Mouse (Mus musculus) embryo, embryonic 9.5 days (tissue): ENCODE measurements at regions not wholly inside any gene's neighbourhood (a gene's known extent, or its start where the extent isn't known, plus 50 kb on each side); places are given as distances from the start of the nearest gene placed in this dataset.

ENCODE experiments used
- DNase-seq: peaks from one replicate; pipeline ENCODE4 v3.0.0-alpha.2; 2017; ENCODE audit errors: extremely low spot score

GRCm38 (mm10) chr17:67504502-67505033, 128.0 kb downstream of the Lrrc30 start:
- no peak for DNase-seq

GRCm38 (mm10) chr17:67503125-67503878, 129.2 kb downstream of the Lrrc30 start:
- DNase-seq, result no peak

GRCm38 (mm10) chr17:67502628-67503027, 129.9 kb downstream of the Lrrc30 start:
- no peak for DNase-seq

GRCm38 (mm10) chr17:67499783-67500641, 132.5 kb downstream of the Lrrc30 start:
- no peak for DNase-seq

GRCm38 (mm10) chr17:67497380-67497779, 135.1 kb downstream of the Lrrc30 start:
- DNase-seq, result no peak

GRCm38 (mm10) chr17:67480463-67480862, 126.2 kb upstream of the Ptprm start:
- DNase-seq, result no peak

GRCm38 (mm10) chr17:67473137-67473536, 118.9 kb upstream of the Ptprm start:
- DNase-seq, result peak; percentile 77

- DNase-seq, result no peak
Observed at GRCm38 (mm10) chr17:67458851-67459421, 104.7 kb upstream of the Ptprm start.

- no peak for DNase-seq
Observed at GRCm38 (mm10) chr17:67451966-67452365, 97.7 kb upstream of the Ptprm start.

- DNase-seq, result no peak
Observed at GRCm38 (mm10) chr17:67451081-67451480, 96.8 kb upstream of the Ptprm start.

GRCm38 (mm10) chr17:67450021-67450420, 95.8 kb upstream of the Ptprm start:
- DNase-seq, result no peak

GRCm38 (mm10) chr17:67445986-67446385, 91.7 kb upstream of the Ptprm start:
- DNase-seq, result no peak

- no peak for DNase-seq
Observed at GRCm38 (mm10) chr17:67440961-67441360, 86.7 kb upstream of the Ptprm start.

- no peak for DNase-seq
Observed at GRCm38 (mm10) chr17:67419956-67420711, 65.9 kb upstream of the Ptprm start.

GRCm38 (mm10) chr17:67412546-67413250, 58.4 kb upstream of the Ptprm start:
- DNase-seq, result no peak

- no peak for DNase-seq
Observed at GRCm38 (mm10) chr17:67409911-67410310, 55.7 kb upstream of the Ptprm start.

- no peak for DNase-seq
Observed at GRCm38 (mm10) chr17:67405934-67406333, 51.7 kb upstream of the Ptprm start.
